Mouse (Mus musculus) spleen, adult 2 months (tissue): Measurements from ENCODE around the gene Arhgef40.

Experiments
- CTCF ChIP-seq: fragments of 200-500 bp; IDR thresholded peaks from 2 replicates; pipeline ENCODE4 v1.5.1; 2011; ENCODE audit warnings: mild to moderate bottlenecking, inconsistent platforms; ENCODE audit not compliant: insufficient read depth, insufficient read length, insufficient replicate concordance; ENCODE audit errors: extremely low read depth
- POLR2A ChIP-seq: fragments of 200-500 bp; IDR thresholded peaks from 2 replicates; pipeline ENCODE4 v1.6.1; 2011; ENCODE audit warnings: low read depth, low read length, inconsistent platforms

- TF ChIP-seq CTCF: no peak
- no peak for TF ChIP-seq POLR2A
These were observed 29.3 kb downstream of the Arhgef40 start for GRCm38 (mm10) chr14:52013771-52014219.
